Mouse (Mus musculus): ENCODE measurements around the gene Rhou. TPM values are rescaled to one million over a fixed set of nuclear protein-coding genes. Genes with fewer than 3 reads are reported as not detected.

The Rhou gene
- polyA plus RNA-seq, 1 experiment from 2014 or later, result 5.8 TPM

DNA sequence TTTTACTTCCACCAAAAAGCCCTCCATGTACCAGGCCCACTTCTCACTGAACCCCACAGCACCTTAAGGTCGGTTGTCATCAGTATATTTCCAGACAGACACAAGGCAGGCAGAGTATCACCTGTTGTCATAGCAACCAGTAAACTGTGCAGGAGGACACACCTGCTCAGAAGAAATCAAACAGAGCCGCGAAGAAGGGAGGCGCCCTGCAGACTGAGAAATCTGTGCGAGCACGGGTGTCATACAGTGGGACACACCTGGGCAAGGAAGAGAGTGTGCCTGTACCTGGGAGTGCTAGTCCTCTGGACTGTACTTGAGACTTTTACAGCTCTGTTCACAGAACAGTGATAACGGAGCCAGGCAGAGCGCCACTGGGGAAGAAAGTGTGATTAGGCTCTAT is 55.0 kb downstream of the Rhou start:
- no peak overlapping the region for H3K27ac ChIP-seq (ENCODE audit: low read length)
- no peaks in the 10 kb centered on the region for H3K4me1 ChIP-seq (ENCODE audit: insufficient read depth, low read depth, low read length)
- ATAC-seq (peak; percentile 54), DNase-seq (ENCODE audit: low spot score) (no peak)
- no peak overlapping the region for H3K9ac ChIP-seq (replicated peaks; ENCODE audit: low read depth)
- H3K36me3 ChIP-seq (ENCODE audit: insufficient read depth, low read length), result no peaks in the 10 kb centered on the region
- H3K4me3 ChIP-seq (ENCODE audit: low read depth, low read length), result no peak overlapping the region
- H3K9me3 ChIP-seq (ENCODE audit: low read length), result no peaks in the 10 kb centered on the region
- WGBS, result 52% methylated on average over 8 of the region's 8 CpGs
- H3K27me3 ChIP-seq (replicated peaks; ENCODE audit: insufficient read depth, low read length), result no peaks in the 10 kb centered on the region
- TF ChIP-seq EP300 (IDR thresholded peaks at IDR 0.05), result no peak
- no peak overlapping the region for H3K4me2 ChIP-seq (replicated peaks; ENCODE audit: low read depth, low read length)

DNA sequence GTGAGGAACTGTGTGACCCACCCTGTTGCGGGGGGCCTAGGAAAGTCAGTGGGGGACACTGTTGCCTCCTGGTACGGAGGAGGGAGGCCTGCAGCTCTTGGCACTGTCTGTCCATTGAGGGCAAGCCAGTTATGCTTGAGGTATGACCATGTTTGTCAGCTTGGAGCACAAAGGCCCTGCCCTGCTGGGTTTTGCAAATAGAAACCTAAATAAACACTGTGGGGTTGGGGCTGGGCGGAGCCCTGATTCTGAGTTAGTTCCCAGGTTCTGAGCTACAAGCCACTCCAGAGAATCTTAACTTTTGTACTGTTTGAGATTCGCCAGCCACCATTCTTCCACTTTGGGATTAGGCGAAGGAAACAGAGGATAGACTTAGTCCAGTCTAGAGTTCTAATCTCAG is 56.6 kb downstream of the Rhou start:
- Histone ChIP-seq H3K27ac (ENCODE audit: low read length) (no peak overlapping the region), H3K4me1 (ENCODE audit: insufficient read depth, low read depth, low read length) (no peaks in the 10 kb centered on the region), H3K9me3 (ENCODE audit: low read length) (no peaks in the 10 kb centered on the region), H3K9ac (replicated peaks; ENCODE audit: low read depth) (no peak overlapping the region), H3K4me3 (ENCODE audit: low read depth, low read length) (no peak overlapping the region), H3K4me2 (replicated peaks; ENCODE audit: low read depth, low read length) (no peak overlapping the region), H3K27me3 (replicated peaks; ENCODE audit: insufficient read depth, low read length) (no peaks in the 10 kb centered on the region), H3K36me3 (ENCODE audit: insufficient read depth, low read length) (no peaks in the 10 kb centered on the region)
- ATAC-seq, result peak; percentile 47; the same call in 1 of the 2 replicates
- TF ChIP-seq EP300 (IDR thresholded peaks at IDR 0.05) (no peak), CTCF (IDR thresholded peaks at IDR 0.05) (no peak)
- DNase-seq (ENCODE audit: low spot score), result peak; percentile 41
- 80% methylated on average over 5 of the region's 5 CpGs for WGBS

Other genes starting within 250 kb of the Rhou start
- not detected in 2 replicates for gene Mc1r, start 246.8 kb upstream of the Rhou start, polyA plus RNA-seq (2015; fragmentation: Nextera tagmentation; extraction: Ambion mirVana)
- gene Tubb3, start 242.5 kb upstream of the Rhou start, polyA plus RNA-seq (2015; fragmentation: Nextera tagmentation; extraction: Ambion mirVana), result 0.42 and 0.58 TPM in 2 replicates
- gene Def8, start 230.4 kb upstream of the Rhou start, polyA plus RNA-seq (2015; fragmentation: Nextera tagmentation; extraction: Ambion mirVana), result 11.2 and 11.6 TPM in 2 replicates
- gene Afg3l1, start 176.0 kb upstream of the Rhou start, polyA plus RNA-seq (2015; fragmentation: Nextera tagmentation; extraction: Ambion mirVana), result 28.3 and 32.1 TPM in 2 replicates
- gene Dbndd1, start 138.5 kb upstream of the Rhou start, polyA plus RNA-seq (2015; fragmentation: Nextera tagmentation; extraction: Ambion mirVana), result 1.7 and 1.8 TPM in 2 replicates
- gene Gas8, start 135.1 kb upstream of the Rhou start, polyA plus RNA-seq (2015; fragmentation: Nextera tagmentation; extraction: Ambion mirVana), result 19.6 and 21.5 TPM in 2 replicates
- 27.9 and 32.1 TPM in 2 replicates for gene Rab4a, start 152.1 kb downstream of the Rhou start, polyA plus RNA-seq (2015; fragmentation: Nextera tagmentation; extraction: Ambion mirVana)
- gene Ccsap, start 206.3 kb downstream of the Rhou start, polyA plus RNA-seq (2015; fragmentation: Nextera tagmentation; extraction: Ambion mirVana), result 1.2 and 1.3 TPM in 2 replicates
- gene Acta1, start 240.8 kb downstream of the Rhou start, polyA plus RNA-seq (2015; fragmentation: Nextera tagmentation; extraction: Ambion mirVana), result 12.6 and 18.0 TPM in 2 replicates

All from lung, postnatal 0 days (tissue).